Mouse (Mus musculus) heart, embryonic 10.5 days (tissue): ENCODE data around the gene Prdx2. TPM values are rescaled to one million over a fixed set of nuclear protein-coding genes. Genes with fewer than 3 reads are reported as not detected.

ENCODE experiments used
- DNase-seq: peaks from one replicate; pipeline ENCODE4 v3.0.0-alpha.2; 2017; ENCODE audit warnings: low spot score
- H3K27ac ChIP-seq: fragments of 300-500 bp; sonication (generic); 2 replicates; pipeline ENCODE4 v1.5.1; 2016; ENCODE audit warnings: mild to moderate bottlenecking
- H3K27me3 ChIP-seq: fragments of 300-500 bp; sonication (generic); 2 replicates; pipeline ENCODE4 v1.6.1; 2016; ENCODE audit warnings: mild to moderate bottlenecking; ENCODE audit not compliant: poor library complexity, insufficient read depth, severe bottlenecking
- H3K36me3 ChIP-seq: fragments of 300-500 bp; sonication (generic); 2 replicates; pipeline ENCODE4 v1.6.1; 2016; ENCODE audit warnings: mild to moderate bottlenecking, moderate library complexity
- H3K4me1 ChIP-seq: fragments of 300-500 bp; sonication (generic); 2 replicates; pipeline ENCODE4 v1.6.1; 2016; ENCODE audit warnings: mild to moderate bottlenecking
- H3K4me3 ChIP-seq: fragments of 300-500 bp; sonication (generic); 2 replicates; pipeline ENCODE4 v1.5.1; 2016; ENCODE audit warnings: mild to moderate bottlenecking, moderate library complexity
- H3K9me3 ChIP-seq: fragments of 300-500 bp; sonication (generic); 2 replicates; pipeline ENCODE4 v1.6.1; 2016; ENCODE audit warnings: mild to moderate bottlenecking, moderate library complexity
- WGBS: fragments of 180-500 bp; shearing (Covaris S2); methylation state at CpG from one replicate; pipeline ENCODE4 v1.1.7; 2016; 5-methylcytosine and 5-hydroxymethylcytosine counted together
- polyA plus RNA-seq: library from polyadenylated mRNA; unstranded; fragments of >200 nt; fragmentation: Nextera tagmentation; extraction: Ambion mirVana; gene quantifications from 2 replicates; pipeline ENCODE4 v1.2.1, GENCODE M21; 2016

Prdx2 gene
- polyA plus RNA-seq, 1 experiment from 2014 or later: 835 TPM

- DNase-seq: no peak
- 61% methylated on average over 13 of the region's 13 CpGs for WGBS
- Histone ChIP-seq H3K9me3 (no peaks in the 10 kb centered on the region), H3K4me1 (peaks cover 21% of the 10 kb centered on the region), H3K27me3 (peaks cover 82% of the 10 kb centered on the region), H3K27ac (no peak overlapping the region), H3K4me3 (peak overlapping the region; percentile 60), H3K36me3 (no peaks in the 10 kb centered on the region)
These were observed 31.5 kb upstream of the Prdx2 start for GRCm38 (mm10) chr8:84937620-84938485.

- no peak overlapping the region for H3K4me3 ChIP-seq
- H3K36me3 ChIP-seq: no peaks in the 10 kb centered on the region
- peaks cover 18% of the 10 kb centered on the region for H3K4me1 ChIP-seq
- H3K27me3 ChIP-seq: peaks cover 85% of the 10 kb centered on the region
- no peaks in the 10 kb centered on the region for H3K9me3 ChIP-seq
- 22% methylated on average over 4 of the region's 4 CpGs for WGBS
- no peak for DNase-seq
- no peak overlapping the region for H3K27ac ChIP-seq
These were observed 25.7 kb upstream of the Prdx2 start for GRCm38 (mm10) chr8:84943699-84944098.

- H3K4me1 ChIP-seq: peaks cover 18% of the 10 kb centered on the region
- H3K36me3 ChIP-seq: no peaks in the 10 kb centered on the region
- H3K4me3 ChIP-seq: peak overlapping the region; percentile 22
- WGBS: 3% methylated on average over 26 of the region's 26 CpGs
- no peaks in the 10 kb centered on the region for H3K9me3 ChIP-seq
- peaks cover 83% of the 10 kb centered on the region for H3K27me3 ChIP-seq
- no peak for DNase-seq
- H3K27ac ChIP-seq: no peak overlapping the region
These were observed 24.8 kb upstream of the Prdx2 start for GRCm38 (mm10) chr8:84944478-84945160.

- 8% methylated on average over 11 of the region's 11 CpGs for WGBS
These were observed 24.2 kb upstream of the Prdx2 start for GRCm38 (mm10) chr8:84945235-84945632.

GRCm38 (mm10) chr8:84945633-84946527 is 23.5 kb upstream of the Prdx2 start:
- Histone ChIP-seq H3K27ac (no peak overlapping the region), H3K36me3 (no peaks in the 10 kb centered on the region), H3K9me3 (no peaks in the 10 kb centered on the region), H3K4me3 (peak overlapping the region; percentile 60), H3K4me1 (peaks cover 18% of the 10 kb centered on the region), H3K27me3 (peaks cover 86% of the 10 kb centered on the region)
- 2% methylated on average over 31 of the region's 67 CpGs for WGBS
- DNase-seq: no peak

More at GRCm38 (mm10) chr8:84945235-84945632, 24.2 kb upstream of the Prdx2 start:
- Histone ChIP-seq H3K27me3 (peaks cover 86% of the 10 kb centered on the region), H3K4me3 (peak overlapping the region; percentile 60), H3K36me3 (no peaks in the 10 kb centered on the region), H3K9me3 (no peaks in the 10 kb centered on the region), H3K4me1 (peaks cover 18% of the 10 kb centered on the region), H3K27ac (no peak overlapping the region)
- DNase-seq: no peak

- no peak for DNase-seq
- no peaks in the 10 kb centered on the region for H3K36me3 ChIP-seq
- H3K27me3 ChIP-seq: peaks cover 92% of the 10 kb centered on the region
- 13% methylated on average over 17 of the region's 17 CpGs for WGBS
- no peak within 1 kb of the TSS for H3K27ac ChIP-seq
- no peaks in the 10 kb centered on the region for H3K9me3 ChIP-seq
- peaks cover 18% of the 10 kb centered on the region for H3K4me1 ChIP-seq
- peak within 1 kb of the TSS; percentile 60 for H3K4me3 ChIP-seq
These were observed 22.7 kb upstream of the Prdx2 start, which contains the start of gene Rtbdn for GRCm38 (mm10) chr8:84946528-84947240. Gene Rtbdn, plus strand, starts transcription at chr8:84946991.

GRCm38 (mm10) chr8:84947241-84947545 is 22.2 kb upstream of the Prdx2 start:
- Histone ChIP-seq H3K9me3 (no peaks in the 10 kb centered on the region), H3K27ac (no peak overlapping the region), H3K27me3 (peaks cover 93% of the 10 kb centered on the region), H3K36me3 (no peaks in the 10 kb centered on the region), H3K4me1 (peaks cover 18% of the 10 kb centered on the region), H3K4me3 (no peak overlapping the region)
- no peak for DNase-seq
- 18% methylated on average over 9 of the region's 9 CpGs for WGBS

- no peak overlapping the region for H3K4me3 ChIP-seq
- peaks cover 18% of the 10 kb centered on the region for H3K4me1 ChIP-seq
- 16% methylated on average over 12 of the region's 12 CpGs for WGBS
- no peaks in the 10 kb centered on the region for H3K36me3 ChIP-seq
- no peak for DNase-seq
- peaks cover 86% of the 10 kb centered on the region for H3K27me3 ChIP-seq
- no peaks in the 10 kb centered on the region for H3K9me3 ChIP-seq
- H3K27ac ChIP-seq: no peak overlapping the region
These were observed 19.6 kb upstream of the Prdx2 start for GRCm38 (mm10) chr8:84949753-84950152.

- Histone ChIP-seq H3K4me3 (0 out of 2 replicates have a peak overlapping the region, but pooled peaks have one; percentile 22), H3K9me3 (no peaks in the 10 kb centered on the region), H3K4me1 (peaks cover 5% of the 10 kb centered on the region; the same call in 1 of the 2 replicates), H3K27me3 (peaks cover 58% of the 10 kb centered on the region), H3K27ac (no peak overlapping the region), H3K36me3 (peaks cover 15% of the 10 kb centered on the region; the same call in 1 of the 2 replicates)
- no peak for DNase-seq
- 6% methylated on average over 18 of the region's 18 CpGs for WGBS
These were observed 16.7 kb upstream of the Prdx2 start for GRCm38 (mm10) chr8:84952612-84953255.

GRCm38 (mm10) chr8:84956768-84957167 is 12.6 kb upstream of the Prdx2 start:
- peaks cover 5% of the 10 kb centered on the region; the same call in 1 of the 2 replicates for H3K4me1 ChIP-seq
- DNase-seq: no peak
- peaks cover 37% of the 10 kb centered on the region for H3K36me3 ChIP-seq
- no peak overlapping the region for H3K4me3 ChIP-seq
- no peaks in the 10 kb centered on the region for H3K9me3 ChIP-seq
- WGBS: 44% methylated on average over 2 of the region's 2 CpGs
- no peak overlapping the region for H3K27ac ChIP-seq
- peaks cover 20% of the 10 kb centered on the region; the same call in 1 of the 2 replicates for H3K27me3 ChIP-seq

- no peak for DNase-seq
- 87% methylated on average over 7 of the region's 7 CpGs for WGBS
- Histone ChIP-seq H3K27me3 (no peaks in the 10 kb centered on the region), H3K36me3 (peaks cover 49% of the 10 kb centered on the region), H3K4me3 (no peak overlapping the region), H3K9me3 (no peaks in the 10 kb centered on the region), H3K4me1 (peaks cover under 1% of the 10 kb centered on the region), H3K27ac (no peak overlapping the region)
These were observed 9.6 kb upstream of the Prdx2 start for GRCm38 (mm10) chr8:84959811-84960210.

GRCm38 (mm10) chr8:84963952-84964351 is 5.4 kb upstream of the Prdx2 start:
- H3K36me3 ChIP-seq: peaks cover 25% of the 10 kb centered on the region
- no peaks in the 10 kb centered on the region for H3K27me3 ChIP-seq
- H3K27ac ChIP-seq: no peak overlapping the region
- 83% methylated on average over 4 of the region's 4 CpGs for WGBS
- DNase-seq: no peak
- no peaks in the 10 kb centered on the region for H3K9me3 ChIP-seq
- H3K4me1 ChIP-seq: peaks cover 29% of the 10 kb centered on the region
- no peak overlapping the region for H3K4me3 ChIP-seq
